Mouse (Mus musculus) embryo, embryonic 11.5 days (tissue): ENCODE data around the gene Ugt1a6b.
"Not testable (repeated sequence)": the region's sequence is repeated elsewhere in the genome, so short reads cannot be mapped to it uniquely, and the experiment has no call there.

Experiments
- DNase-seq: peaks from one replicate; pipeline ENCODE4 v3.0.0-alpha.2; 2012; ENCODE audit warnings: low read depth, low spot score

Ugt1a6b gene

DNA sequence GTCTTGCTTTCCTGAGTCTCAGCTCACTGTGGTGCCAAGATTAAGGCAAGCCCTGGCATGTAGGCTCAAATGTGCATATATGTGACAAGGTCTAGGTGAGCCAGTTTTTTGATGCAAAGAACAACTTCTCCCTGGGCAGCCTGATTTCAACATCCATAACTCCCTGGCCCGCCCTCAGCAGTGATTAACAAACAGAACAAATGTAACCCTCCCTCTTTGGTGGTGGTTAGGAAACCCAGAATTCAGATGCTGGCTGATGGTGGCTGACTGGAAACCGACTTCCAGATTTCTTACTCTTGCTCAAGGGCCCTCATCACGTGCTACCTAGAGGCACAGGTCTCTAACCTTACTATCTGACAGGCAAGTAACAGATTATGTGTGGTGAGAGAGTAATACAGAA lies at the start of gene Ugt1a6b:
Ugt1a6b (plus strand) TSS at position 234 of the 400 bp plus-strand sequence.
- not testable (repeated sequence) for DNase-seq

- DNase-seq = no peak
These were observed 48.0 kb upstream of the Ugt1a6b start, which contains the start of gene Ugt1a10 for GRCm38 (mm10) chr1:88055088-88055487. Gene Ugt1a10 (plus strand): TSS chr1:88055388.

DNA sequence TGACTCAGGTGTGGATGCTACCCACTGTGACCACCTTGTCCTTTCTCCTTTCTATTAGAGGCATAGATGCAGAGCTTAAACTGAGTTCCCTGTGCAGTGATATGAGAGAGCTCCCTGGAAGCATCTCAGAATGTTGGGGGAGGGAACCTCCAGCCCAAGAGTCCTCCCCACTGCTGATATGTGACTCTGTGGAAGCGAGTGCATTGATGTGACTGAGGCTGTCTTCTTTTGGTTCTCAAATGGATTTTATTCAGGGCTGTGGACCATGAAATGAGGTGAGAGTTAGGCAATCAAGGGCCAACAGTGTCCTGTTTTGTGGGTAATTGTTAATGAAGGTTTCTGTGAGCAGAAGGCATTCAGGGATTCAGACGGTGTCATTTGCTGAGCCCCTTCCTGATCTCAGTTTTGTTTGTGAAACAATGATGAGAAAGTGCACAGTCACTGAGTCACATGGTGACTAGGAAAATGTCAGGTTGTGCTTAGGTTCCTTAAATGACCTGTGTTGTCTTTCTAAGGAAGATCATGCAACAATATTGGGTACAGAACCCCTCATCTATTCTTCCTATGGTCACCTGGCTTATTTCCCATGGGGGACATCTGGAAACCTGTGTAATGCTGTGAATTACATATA lies 36.5 kb upstream of the Ugt1a6b start:
- DNase-seq = not testable (repeated sequence)

- no peak for DNase-seq
These were observed 32.6 kb upstream of the Ugt1a6b start, which contains the start of gene Ugt1a9 for GRCm38 (mm10) chr1:88070495-88070894. Gene Ugt1a9 (plus strand): TSS chr1:88070800.

- DNase-seq = no peak
These were observed 32.1 kb upstream of the Ugt1a6b start for GRCm38 (mm10) chr1:88070902-88071301.

DNA sequence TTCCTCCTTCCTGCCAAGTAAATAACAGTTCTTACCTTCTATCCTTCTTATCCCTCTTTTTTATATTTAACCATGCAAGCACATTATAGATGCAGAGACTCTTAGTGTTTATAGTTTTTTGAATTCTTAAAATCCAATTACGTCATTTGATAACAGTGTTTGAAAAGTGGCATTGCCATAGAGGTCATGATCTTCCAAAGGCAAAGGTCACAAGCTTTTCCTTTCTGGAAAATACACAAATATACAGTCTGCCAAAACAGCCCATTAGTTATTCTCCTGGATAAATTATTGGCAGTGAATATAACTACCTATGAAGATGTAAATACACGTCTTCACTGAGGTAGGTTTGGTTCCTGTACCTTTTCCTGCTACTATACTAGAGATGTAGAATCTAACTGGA lies 28.6 kb upstream of the Ugt1a6b start:
- DNase-seq = no peak

DNA sequence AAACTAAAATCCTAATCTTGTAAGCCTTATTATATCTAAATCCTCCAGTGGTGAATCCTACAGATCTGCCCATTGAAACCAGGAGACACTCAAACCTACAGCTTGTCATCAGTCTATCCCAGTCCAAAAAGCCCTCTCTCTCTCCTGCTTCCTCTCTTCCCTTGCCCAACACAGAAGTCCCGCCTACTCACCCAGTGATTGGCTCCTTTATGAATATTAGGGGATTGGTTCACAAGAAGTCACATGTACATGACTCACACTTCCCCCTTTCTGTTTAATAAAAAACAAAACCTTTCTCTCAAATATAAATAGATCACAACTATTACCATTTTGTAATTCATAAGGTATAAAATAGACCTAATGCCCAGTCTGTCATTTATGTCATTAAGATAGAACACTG lies 25.9 kb upstream of the Ugt1a6b start:
- DNase-seq = no peak

- no peak for DNase-seq
These were observed 21.4 kb upstream of the Ugt1a6b start for GRCm38 (mm10) chr1:88081670-88082069.

- no peak for DNase-seq
These were observed 16.9 kb upstream of the Ugt1a6b start for GRCm38 (mm10) chr1:88086125-88086524.

DNA sequence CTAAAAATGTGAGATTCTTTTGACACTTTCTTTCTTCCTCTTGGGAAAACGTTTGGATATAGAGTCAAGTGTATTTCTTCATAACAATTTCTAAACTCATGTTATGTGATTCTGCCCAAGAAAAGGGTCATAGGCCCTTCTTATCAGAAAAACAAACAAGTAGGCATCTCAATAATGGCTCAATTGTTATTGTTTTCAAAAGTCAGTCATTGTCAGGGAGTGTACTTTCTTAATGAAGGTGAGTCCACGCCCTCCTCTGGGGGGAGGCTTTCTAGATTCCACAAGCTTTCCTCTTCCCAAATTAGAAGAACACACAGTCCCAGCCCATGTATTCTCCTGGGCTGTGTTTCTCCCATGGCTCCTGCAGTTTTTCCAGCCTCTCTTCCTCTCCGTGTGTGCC lies 15.5 kb upstream of the Ugt1a6b start, which contains the start of gene Ugt1a8:
Ugt1a8 (plus strand) TSS at position 301 of the 400 bp plus-strand sequence.
- no peak for DNase-seq

- no peak for DNase-seq
These were observed 10.7 kb upstream of the Ugt1a6b start for GRCm38 (mm10) chr1:88092341-88092740.

DNA sequence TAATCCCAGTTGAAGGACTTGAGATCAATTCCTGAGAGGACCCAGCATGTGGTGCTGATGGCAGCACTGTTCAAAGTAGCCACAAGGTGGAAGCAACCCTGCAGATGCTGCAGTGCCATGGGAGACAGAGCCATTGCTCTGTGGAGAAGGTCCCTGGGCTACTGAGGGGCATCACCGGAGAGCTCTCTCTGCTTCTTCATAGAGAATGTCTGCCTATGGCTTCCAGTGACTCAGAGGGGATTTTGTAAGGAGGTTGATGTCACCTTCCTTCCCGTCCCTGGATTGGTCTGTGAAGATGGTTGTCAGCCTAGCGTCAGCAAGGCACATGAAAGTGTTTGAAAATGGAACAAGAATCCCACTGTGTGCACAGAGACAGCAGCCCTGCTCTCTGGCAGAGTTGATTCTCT lies 8.8 kb upstream of the Ugt1a6b start:
- DNase-seq = not testable (repeated sequence)

GRCm38 (mm10) chr1:88094941-88095492 lies 8.0 kb upstream of the Ugt1a6b start, which contains the start of gene Ugt1a7c:
Gene Ugt1a7c (plus strand): TSS chr1:88095062.
- peak; percentile 14 for DNase-seq

GRCm38 (mm10) chr1:88098546-88098945 lies 4.5 kb upstream of the Ugt1a6b start:
- DNase-seq = not testable (repeated sequence)

DNA sequence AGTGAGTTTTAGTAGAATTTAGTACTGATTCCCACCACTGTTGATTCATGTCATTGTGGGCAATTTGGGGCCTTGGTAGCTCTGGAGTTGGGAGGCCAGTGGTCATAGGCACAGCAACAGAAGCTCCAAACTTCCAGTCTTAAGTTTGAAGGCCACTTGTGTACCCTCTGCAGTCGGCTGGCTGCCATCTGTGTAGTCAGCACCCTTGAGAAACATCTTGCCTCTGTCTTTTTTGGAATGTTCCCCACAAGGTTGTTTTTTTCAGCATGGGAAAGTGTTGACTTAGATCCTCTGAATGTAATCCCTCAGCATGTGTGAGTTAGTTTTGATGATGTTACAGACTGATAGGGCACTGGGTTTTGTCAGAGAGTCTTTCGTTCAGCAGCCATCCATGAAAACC lies 3.4 kb upstream of the Ugt1a6b start:
- DNase-seq = not testable (repeated sequence)

DNA sequence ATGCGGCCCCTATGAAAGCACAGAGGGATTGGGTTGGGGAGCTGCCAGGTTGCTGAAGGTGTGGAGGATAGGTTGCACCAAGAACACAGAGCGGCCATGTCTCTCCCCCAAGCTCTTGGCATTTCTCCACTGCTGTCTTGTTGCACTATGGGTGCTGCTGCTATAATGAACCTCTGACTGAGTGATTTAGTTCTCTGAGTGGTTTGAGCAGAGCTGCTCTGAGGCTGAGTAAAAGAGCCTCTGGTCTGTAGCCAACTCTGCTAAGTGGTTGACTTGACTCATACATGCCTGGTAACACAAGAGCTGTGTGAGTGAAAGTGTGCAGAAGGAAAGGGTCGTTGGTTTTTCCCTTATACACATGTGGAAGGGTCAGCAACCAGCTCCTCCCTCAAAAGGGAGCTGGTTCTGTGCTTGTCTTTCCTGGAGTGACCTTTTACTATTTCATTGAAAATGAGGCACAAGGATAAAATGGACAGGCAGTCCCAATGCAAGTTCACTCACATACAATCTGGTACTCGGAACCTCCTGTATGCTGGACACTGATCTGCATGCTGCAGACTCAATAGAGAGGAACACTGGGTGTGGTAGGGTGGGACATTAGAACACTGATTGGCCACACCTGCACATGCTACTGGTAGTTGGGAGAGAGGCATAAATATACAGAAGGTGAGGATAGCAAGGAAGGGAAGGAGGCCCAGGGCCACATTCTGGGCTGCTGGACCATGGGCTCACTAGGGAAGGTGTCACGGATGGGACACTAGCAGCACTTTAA lies 831 bp downstream of the Ugt1a6b start:
- DNase-seq = not testable (repeated sequence)

GRCm38 (mm10) chr1:88104667-88105430 lies 1.8 kb downstream of the Ugt1a6b start:
- no peak for DNase-seq

DNA sequence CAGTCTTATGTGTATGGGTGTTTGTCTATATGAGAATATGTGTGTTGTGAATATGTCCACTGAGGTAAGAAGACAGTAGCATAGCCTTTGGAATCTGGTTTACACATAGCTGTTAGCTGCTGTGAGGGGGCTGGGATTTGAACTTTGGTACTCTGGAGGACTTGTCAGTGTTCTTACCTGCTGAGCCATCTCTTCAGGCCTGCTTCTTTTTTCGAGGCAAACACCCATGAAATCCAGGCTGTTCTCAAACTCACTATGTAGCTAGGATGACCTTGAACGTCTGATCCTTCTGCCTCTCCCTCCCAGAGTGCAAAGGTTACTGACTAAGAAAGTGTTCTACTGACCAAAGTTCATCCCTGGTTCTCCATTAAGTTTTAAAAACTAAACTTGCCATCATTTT lies 2.6 kb downstream of the Ugt1a6b start:
- no peak for DNase-seq

DNA sequence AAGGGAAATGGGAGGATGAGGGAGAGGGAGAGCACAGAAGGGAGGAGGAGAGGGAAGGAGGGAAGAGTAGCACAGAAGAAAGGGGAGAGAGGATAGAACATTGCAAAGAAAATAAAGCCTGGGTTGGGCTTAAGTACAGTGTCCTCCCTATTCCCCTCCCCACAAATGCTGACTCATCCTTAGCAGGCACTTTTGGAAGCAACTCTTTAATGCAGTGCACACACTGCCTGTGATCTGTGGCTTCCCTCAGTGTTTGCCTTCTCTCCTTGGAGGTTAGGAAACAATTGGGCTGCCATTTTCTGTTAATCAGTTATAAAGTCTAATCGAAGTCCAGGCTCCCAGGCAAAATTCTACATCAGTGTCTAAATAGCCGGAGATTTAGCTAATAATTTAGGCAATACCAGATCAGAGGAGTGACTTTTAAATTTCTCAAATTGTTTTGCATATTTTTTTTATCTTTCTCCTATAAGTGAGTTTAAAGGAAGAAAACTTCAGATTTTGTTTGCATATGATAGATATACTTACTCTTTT lies 6.0 kb downstream of the Ugt1a6b start:
- DNase-seq = not testable (repeated sequence)

DNA sequence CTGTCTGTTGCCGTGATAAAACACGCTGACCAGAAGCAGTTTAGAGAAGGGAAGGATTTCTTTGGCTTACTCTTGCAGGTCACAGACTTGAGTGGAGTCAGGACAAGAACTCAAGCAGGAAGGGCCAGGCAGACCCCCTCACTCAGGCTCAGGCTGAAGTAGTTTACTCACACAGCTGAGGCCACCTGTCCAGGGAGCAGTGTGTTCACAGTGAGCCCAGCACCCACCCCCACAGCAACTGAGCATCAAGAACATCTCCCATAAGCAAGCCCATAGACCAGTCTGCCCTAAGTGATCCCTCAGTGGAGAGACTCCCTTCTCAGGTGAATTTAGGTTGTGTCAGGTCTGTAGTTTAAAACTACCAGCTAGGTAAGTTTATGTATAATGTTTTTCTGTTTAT lies 6.6 kb downstream of the Ugt1a6b start:
- DNase-seq = not testable (repeated sequence)

GRCm38 (mm10) chr1:88112769-88113168 lies 9.7 kb downstream of the Ugt1a6b start:
- DNase-seq = not testable (repeated sequence)
